Mouse (Mus musculus) right cerebral cortex, postnatal 14 days (tissue): ENCODE results near the gene Zfp646.
A peak's percentile ranks its signal among the peaks of the same experiment; 100 is the strongest.
"Not testable (repeated sequence)": the region's sequence is repeated elsewhere in the genome, so short reads cannot be mapped to it uniquely, and the experiment has no call there.

Source experiments
- DNase-seq: peaks from one replicate; pipeline ENCODE4 v3.0.0; 2022

Gene Zfp646

DNA sequence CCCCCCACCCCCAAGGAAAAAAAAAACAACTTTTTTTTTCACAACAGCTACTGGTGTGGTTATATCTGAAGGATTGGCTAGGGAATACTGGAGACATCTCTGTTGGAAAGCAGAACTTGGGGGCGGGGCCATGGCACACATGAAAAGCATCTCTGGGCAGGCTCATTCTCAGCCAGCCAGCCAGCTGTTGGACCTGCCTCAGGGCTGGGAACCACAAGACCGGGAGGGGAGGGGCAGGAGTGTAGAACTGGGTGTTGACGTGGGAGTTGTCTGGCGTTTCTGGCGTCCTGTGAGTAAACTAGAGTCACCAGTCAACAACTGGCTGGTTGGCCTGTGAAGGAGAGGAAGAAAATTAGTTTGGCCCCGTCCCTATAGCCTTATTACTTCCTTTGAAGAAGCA is 9.9 kb downstream of the Zfp646 start:
- DNase-seq: no peak

DNA sequence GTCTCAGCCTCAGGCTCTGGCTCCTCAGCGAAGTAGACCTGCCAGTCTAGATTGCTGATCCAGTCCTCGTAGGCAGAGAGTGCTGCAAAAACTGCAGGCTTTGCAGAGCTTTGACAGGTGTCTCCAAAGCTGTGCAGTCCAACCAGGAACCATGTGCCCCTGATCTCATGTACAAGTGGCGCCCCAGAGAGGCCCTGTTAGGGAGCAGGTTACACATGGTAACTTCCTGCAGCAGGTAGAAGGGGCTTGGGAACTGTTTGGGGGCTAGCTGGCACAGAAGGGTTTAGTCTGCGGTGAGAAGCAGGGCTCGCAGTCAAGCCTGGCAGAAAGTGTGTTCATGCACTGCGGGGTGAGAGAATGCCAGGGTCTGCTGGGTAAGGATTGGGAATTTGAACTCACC is 10.5 kb downstream of the Zfp646 start:
- DNase-seq: no peak

DNA sequence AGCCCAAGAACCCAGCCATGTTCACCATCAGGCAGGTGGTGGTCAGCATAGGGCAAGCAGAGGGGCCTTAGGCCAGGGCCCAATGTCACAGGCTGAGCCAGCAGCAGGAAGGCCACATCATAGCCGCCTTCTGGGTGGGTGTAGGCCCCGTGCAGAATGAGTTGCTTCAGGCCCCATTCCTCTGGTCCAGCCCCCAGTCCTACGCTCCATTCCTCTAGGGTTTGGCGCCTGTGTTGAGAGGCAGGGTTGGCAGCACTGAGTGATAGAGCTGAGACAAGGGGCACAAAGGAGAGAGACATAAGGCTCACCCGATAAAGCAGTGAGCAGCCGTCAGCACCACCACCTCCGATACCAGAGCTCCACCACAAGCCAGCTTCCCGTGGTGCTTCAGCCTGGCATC is 11.2 kb downstream of the Zfp646 start:
- no peak for DNase-seq

DNA sequence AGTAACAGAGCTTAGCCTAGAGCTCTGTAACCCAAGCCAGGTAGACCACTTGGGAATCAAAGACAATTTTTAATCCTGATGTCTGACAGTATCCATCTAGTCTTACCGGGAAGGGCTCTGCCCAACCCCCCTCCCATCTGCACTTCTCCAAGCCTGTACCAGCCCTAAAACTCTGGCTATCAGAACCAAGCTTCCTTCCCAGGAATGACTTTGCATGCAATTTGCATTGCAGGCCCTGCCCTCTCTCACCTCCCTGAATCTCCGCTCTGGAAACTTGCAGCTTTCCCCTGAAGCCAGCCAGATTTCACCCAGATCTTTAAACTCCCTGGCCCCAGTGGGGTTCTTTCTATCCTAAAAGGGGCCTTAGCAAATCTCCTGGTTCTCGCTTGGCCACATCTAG is 11.8 kb downstream of the Zfp646 start:
- no peak for DNase-seq

DNA sequence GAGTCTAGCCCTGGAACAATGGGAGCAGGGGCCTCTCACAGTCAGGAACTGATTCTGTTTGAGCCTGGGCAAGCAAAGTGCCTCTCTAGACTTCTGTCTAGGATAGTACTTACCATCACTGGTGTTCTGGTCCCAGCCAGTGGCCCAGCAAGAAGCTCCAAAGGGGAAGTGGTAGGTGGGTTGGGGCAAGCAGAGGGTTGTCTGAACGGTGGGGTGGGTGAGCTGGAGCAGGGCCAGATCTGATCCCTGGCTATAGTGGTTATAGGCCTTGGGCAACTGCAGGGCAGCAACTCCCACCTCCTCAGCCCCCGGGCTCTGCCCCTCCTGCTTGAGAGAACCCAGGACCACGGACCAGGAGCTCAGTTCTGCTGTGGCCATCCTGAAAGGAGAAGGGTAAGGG is 12.8 kb downstream of the Zfp646 start:
- no peak for DNase-seq

DNA sequence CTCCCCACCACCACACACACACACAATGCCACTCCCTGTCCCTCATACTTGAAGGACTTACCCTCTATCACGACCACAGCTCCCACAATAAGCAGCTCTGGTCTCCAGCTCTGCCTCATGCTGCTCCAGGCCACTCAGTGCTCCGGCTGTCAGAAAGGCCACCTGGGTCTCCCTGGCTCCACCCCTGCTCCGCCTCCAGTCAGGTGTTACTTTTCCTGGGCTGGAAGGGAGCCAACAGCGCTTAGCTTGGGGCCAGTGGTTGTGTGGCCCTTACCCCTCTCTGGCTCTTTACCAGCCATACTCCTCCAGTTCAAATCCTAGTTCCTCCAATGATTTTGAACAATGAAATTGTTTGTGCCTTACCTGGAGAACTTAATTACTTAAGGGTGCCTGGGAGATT is 14.8 kb downstream of the Zfp646 start, which contains the start of gene Prss53:
Prss53 (minus strand) TSS at position 173 of the 400 bp plus-strand sequence.
- no peak for DNase-seq

DNA sequence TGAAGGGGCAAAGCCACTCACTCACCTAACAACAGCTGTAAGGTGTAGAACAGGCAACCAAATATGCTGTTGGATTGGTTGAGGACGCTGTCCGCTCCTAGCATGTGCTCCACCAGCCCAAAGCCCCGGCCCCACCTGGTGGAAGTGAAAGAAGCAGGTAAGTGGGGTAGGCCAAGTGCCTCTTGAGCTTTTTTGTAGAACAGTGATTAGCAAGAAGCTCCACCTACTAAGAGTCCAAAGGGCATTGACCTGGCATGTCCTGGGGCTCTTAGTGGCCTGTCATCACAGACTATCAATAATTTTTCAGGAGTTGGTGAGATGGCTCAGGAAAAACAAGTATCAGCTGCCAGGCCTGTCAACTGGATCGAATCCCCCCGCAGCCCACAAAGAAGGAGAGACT is 18.5 kb downstream of the Zfp646 start:
- DNase-seq: no peak

DNA sequence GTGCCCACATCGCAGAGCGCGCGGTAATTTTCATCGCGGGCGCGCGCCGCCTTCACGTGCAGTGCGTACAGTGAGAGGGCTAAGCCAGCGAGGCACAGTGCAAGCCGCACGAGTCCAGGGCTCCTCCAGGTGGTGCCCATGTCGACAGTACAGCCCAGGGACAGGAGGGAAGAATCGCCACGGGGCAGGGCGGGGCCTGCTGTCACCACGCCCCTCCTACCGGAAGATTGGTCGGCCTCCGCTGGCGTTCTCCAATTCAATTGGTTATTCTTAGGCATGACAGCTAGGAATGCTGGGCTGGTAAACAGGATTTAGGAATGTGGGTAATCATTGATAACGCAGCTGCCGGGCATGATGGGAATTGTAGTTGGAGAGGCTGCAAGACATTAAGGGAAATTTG is 19.4 kb downstream of the Zfp646 start, which contains the start of the genes Gm21974 and Vkorc1:
Gm21974 (minus strand) TSS at position 13 of the 400 bp plus-strand sequence.
Vkorc1 (minus strand) TSS at position 176 of the 400 bp plus-strand sequence.
- DNase-seq: peak; percentile 88

DNA sequence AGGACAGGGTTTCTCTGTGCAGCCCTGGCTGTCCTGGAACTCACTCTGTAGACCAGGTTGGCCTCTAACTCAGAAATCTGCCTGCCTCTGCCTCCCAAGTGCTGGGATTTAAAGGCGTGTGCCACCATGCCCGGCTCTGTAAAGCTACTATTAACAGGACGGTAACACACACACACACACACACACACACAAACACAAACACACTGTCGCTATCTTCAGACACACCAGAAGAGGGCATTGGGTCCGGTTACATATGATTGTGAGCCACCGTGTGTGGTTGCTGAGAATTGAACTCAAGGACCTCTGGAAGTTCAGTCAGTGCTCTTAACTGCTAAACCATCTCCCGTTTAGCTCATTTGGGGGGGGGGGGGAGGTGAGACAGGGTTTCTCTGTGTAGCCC is 19.9 kb downstream of the Zfp646 start:
- not testable (repeated sequence) for DNase-seq

DNA sequence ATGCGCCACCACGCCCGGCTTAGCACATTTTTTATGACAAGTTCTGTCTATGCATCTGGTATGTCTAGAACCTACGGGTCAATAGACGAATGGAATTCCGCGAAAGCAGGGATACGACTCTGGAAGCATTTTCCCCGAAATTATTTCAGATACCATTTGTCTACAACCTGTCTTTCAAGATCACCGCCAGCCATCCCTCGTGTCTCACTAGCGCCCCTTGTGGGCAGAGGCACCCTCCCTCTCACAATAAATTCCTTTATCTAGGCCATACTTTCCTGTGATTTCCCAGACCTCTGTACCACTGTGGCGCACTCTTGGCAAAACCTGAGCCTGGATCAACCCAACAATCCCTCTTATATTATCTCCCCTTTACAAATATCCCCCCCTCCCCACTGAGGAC is 20.4 kb downstream of the Zfp646 start:
- DNase-seq: peak; percentile 73

DNA sequence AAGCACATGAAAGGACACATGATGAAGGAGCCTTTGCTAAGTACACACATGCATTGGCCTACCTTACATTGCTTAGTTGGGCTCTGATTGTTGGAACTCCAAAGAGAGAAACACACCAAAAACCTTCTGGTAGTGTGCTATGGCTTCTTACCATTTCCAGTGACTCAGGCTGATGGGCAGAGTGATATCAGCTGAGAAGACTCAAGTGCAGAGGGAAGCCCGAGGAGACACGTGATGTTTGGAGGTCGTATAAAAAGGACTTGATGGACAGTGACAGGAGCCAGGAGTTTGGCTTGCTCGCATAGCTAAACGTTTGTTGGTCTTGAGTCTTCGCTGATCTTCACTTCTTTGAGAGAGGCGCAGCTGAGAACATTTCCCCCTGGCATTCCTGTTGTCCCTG is 21.5 kb downstream of the Zfp646 start:
- DNase-seq: no peak

DNA sequence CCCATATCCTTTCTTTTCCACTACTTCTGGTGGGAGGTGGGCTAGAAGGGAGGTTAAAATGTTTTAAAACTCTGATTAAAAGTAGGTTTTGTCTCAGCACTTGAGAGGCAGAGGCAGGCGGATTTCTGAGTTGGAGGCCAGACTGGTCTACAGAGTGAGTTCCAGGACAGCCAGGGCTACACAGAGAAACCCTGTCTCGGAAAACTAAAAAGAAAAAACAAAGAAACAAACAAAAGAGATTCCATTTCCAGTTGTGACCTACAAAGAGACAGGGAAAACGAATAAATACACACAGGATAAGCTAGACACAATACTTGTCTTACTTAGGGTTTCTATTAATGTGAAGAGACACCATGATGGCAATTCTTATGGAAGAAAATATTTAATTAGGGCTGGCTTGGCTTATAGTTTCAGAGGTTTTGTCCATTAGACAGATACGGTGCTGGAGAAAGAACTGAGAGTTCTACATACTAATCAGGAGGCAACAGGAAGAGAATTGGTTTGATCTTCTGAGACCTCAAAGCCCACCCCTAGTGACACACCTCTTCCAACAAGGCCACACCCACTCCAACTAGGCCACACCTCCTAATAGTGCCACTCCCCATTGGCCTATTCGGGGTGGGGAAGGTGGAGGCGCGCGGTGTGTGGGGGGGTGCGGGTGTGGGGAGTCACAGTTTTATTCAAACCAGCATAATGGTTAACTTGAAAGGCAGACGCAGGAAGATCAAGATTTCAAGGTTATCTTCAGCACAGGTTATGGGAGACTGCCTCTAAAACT is 22.3 kb downstream of the Zfp646 start:
- no peak for DNase-seq

DNA sequence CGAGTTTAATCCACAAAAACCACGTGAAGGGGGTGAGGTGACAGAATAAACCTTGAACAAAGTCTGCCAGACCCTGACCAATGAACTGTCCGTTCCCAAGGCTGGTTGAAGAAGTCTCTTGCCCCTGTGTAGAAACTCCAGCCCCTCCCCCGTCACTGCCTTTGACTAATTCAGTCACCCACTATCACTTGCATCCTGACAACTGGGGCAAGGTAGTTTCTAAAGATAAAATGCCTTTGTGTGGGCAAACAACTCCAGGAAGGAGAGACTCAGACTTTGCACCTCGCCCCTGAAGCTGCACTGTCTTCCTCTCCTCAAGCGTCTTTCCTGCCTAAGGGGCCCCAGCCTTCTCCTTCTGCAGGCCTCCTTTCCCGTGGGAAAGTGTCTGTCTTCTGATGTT is 24.0 kb downstream of the Zfp646 start:
- DNase-seq: no peak

DNA sequence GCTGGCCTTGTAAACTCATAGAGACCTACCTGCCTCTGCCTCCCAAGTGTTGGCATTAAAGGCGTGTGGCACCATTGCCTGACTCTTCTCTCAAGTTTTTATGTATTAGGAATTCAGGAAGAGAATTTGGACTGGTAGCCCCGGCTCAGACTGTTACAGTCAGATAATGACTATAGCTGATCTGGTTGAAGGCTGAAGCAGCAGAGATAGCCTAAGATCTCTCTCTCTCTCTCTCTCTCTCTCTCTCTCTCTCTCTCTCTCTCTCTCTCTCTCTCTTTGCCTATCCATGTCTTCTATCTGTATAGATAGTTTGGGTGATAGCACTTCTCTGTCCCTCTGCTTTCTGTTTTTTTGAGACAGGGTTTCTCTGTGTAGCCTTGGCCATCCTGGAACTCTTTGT is 25.8 kb downstream of the Zfp646 start:
- DNase-seq: no peak

DNA sequence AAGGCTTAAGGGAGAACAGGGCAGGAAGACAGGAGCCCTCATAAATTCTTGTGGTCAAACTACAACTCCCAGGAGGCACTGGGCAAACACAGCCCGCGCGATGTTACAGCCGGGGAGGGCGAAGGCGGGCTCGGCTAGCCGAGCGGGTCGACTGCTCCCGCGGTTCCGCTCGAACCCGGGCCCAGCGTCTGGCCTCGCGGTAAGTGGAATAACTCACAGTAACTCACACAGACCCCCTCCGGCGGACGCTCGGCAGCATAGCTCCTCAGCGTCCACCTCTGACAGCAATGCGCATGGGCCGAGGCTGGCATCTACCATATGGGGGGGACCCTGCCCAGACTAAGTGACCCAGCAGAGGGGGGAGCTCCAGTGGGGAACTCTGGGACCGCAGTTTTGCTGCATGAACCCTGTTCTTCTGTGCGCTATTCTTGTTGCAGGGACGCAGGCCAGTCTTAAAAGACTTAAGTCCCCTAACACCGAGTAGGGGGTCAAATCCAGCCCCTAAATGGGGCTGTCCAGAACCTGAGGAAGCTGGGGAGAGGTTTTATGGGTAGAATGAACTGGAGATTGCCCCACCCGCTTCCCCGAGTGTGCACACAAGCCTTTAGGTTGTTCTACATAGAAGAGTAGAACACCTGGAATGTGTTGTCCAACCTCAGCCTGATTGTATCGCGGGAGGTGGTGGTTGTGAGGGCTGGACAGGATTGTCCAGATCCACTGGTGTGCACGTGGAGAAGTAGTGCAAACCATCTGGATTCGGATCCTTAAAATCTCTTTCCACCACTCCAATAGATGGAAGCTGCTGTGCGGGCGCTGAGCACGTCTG is 28.2 kb downstream of the Zfp646 start, which contains the start of gene Bckdk:
Bckdk (plus strand) TSS at position 112 of the 826 bp plus-strand sequence.
- peak; percentile 83 for DNase-seq

DNA sequence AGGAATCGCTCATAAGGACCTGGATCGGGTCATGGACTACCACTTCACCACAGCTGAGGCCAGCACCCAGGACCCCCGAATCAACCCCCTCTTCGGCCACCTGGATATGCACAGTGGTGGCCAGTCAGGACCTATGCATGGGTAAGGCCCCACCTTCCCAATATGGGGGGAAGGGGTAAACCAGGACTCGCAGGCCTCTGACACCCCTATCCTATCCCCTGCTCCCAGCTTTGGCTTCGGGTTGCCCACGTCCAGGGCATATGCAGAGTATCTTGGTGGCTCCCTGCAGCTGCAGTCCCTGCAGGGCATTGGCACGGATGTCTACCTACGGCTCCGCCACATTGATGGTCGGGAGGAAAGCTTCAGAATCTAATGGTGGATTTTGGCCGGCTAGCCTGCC is 31.9 kb downstream of the Zfp646 start:
- DNase-seq: no peak

DNA sequence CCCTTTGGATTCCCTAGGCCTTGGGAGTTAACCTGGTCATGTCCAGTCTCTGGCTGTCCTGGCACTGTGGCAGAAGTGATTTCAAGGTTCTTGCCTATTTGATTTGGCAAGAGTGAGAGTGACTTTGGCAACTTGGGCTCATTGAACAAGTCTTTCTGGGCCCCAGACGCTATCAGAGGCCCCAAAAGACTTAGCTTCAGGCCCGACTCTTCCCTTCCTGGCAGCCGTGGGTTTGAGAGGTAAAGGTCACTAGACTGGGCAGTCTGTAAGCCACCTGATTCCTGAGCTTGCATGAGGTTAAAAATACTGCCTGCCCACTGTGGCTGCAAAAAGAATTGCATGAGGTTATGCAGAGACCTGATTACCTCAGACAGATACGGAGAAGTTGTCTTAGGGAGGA is 32.6 kb downstream of the Zfp646 start:
- DNase-seq: no peak

DNA sequence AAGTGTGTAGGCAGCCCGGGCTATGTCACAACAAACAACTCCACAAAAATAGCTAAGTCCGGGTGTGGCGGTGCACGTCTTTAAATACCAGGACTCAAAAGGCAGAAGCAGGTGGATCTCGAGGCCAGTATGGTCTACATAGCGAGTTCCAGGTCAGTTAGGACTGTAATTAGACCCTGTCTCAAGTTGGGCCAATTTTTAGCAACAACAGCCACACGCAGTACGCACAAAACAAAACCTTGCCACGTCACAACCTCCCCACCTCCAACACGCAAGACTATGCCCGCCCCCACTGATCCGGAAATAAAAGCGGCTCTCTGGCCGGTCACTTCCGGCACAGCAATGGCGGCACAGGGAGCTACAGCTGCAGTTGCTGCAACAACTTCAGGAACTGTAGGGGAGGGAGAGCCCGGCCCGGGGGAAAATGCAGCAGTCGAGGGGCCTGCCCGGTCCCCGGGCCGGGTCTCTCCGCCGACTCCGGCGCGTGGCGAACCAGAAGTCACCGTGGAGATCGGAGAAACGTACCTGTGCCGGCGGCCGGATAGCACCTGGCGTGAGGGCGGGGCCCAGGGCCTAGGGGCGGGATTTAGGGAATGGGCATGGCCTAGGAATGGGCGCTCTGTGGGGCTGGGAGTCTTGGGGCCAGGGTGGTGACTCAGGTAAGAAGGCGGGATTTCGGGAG is 36.3 kb downstream of the Zfp646 start, which contains the start of gene Kat8:
Kat8 (plus strand) TSS at position 327 of the 682 bp plus-strand sequence.
- peak; percentile 84 for DNase-seq

DNA sequence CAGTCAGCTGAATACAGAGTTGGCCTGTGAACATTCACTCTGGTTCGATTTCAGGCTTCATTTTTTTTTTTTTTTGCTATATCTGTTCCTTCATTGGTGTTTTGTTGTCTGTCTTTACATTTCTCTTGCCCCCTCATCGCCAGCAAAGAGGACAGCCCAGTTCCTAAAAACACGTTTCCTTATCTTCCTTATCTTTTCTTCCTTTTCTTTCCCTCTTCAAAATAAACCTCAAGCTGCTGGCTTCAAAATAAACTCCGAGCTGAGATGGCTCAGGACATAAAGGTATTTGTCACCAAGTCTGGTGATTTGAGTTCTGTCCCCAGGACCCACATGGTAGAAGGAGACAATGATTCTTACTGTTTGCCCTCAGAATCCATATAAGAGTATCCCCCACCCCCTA is 36.9 kb downstream of the Zfp646 start:
- no peak for DNase-seq

DNA sequence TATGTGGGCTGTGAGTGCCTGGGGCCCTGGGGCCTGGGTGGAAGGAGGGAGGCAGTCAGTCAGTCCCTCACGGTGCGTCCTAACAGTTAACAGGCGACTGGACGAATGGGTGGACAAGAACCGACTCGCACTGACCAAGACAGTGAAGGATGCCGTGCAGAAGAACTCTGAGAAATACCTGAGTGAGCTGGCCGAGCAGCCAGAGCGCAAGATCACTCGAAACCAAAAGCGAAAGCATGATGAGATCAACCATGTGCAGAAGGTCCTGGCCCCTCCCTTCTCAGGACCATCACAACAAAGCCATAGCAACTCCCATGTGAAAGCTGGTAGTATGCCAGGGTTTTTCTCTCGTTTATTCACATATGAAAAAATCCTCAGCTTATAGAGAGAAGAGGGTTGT is 39.3 kb downstream of the Zfp646 start:
- DNase-seq: no peak

DNA sequence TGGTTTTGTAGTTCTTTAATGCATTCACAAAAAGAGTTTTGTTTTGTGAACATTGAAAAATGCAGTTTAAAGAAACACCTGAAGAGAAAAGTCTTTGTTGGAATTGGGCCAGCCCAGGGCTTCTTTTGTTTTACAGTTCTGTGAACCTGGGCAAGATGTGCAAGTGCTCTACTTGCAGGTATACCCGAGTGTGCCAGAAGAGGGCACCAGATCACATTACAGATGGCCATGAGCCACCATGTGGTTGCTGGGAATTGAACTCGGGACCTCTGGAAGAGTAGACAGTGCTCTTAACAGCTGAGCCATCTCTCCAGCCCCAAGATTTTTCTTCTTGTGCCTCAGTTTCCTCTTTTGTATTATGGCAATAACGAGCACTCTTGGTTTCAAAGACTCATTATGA is 42.2 kb downstream of the Zfp646 start:
- DNase-seq: peak; percentile 52

DNA sequence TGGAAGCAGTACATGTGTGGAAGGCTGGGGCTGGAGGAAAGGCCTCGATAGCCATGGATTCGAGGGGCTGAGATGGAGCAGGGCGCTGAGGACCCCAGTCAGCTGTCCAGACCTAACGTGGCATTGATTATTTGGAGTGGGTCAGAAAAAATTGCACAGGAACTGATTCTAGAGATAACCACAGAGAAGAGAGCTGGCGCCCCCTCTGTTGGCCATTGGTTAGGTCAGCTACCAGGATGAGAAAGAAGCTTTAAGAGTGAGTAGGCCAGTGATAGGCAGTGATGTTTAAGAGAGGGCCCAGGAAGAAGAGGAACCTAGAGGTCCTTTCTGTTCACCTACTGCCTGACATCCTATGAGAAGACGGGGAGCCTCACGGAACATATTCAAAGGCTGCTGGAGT is 43.3 kb downstream of the Zfp646 start:
- DNase-seq: no peak

DNA sequence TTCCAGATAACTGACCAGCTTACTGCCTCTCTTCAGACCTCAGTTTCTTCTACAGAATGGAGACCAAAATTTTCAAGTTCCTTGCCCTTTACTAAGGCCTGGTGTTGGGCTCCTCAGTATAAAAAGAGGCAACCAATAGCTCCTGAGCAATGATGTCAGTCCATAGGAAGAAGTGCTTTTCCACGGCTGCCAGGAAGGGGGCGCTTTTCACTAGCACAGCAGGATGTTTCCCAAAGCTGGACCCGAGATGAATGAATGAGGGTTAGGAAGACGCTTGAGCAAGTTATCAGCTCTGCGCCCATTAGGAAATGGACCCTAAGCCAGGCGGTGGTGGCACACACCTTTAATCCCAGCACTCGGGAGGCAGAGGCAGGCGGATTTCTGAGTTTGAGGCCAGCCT is 45.5 kb downstream of the Zfp646 start:
- DNase-seq: peak; percentile 32
